Mouse (Mus musculus): ENCODE measurements at regions not wholly inside any gene's neighbourhood (a gene's known extent, or its start where the extent isn't known, plus 50 kb on each side); places are given as distances from the start of the nearest gene placed in this dataset.

DNA sequence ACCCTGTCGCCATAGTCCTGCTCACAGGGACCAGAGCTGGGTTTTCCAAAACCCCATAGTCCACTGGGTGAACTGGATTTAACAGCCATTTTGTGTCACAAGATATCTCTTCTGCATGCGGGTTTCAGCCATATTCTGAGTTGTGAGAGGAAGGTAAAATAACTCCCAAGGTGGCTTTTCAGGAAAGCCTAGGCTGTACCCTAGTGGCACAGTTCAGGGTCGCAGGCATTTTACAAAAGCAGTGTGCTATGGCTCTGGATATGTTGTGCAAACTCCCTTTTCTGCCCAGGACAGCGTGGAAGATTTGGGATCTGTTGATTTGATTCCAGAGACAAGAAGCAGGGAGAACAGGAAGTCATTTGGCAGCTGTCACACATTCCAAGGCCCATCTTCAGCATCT, 588.3 kb upstream of the Mgmt start:
- Histone ChIP-seq H3K4me2 (ENCODE audit: low read depth, low read length) (no peak overlapping the region), H3K4me1 (ENCODE audit: control insufficient read depth, low read depth, low read length) (no peaks in the 10 kb centered on the region), H3K27ac (ENCODE audit: low read length) (no peak overlapping the region), H3K27me3 (ENCODE audit: control insufficient read depth, insufficient read depth, low read depth, low read length) (no peaks in the 10 kb centered on the region), H3K9me3 (replicated peaks; ENCODE audit: control insufficient read depth, low read length) (no peaks in the 10 kb centered on the region), H3K36me3 (ENCODE audit: control insufficient read depth, insufficient read depth) (no peaks in the 10 kb centered on the region), H3K4me3 (ENCODE audit: low read depth, low read length) (no peak overlapping the region), H3K9ac (ENCODE audit: low read depth, low read length) (no peak overlapping the region)
- WGBS (ENCODE audit: insufficient replicate concordance): 52% methylated on average over 4 of the region's 4 CpGs
- ATAC-seq (ENCODE audit: low read depth): no peak

DNA sequence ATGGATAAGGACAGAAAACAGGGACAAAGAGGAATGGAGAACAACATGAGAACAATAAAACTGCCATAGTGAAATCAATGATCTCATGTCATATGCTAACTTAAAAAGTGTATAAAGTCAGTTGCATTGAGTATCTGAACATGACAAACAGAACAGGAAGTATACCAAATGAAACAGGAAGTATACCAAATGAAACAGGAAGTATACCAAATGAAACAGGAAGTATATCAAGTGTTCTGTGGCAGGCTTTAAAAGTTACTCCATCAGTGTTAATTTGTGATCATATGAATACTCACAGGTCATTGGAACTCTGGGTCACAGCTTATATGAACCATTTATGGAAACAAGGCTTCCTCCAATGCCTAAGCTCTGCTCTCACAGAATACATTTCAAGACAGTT, 585.6 kb upstream of the Mgmt start:
- H3K9me3 ChIP-seq (replicated peaks; ENCODE audit: control insufficient read depth, low read length): no peaks in the 10 kb centered on the region
- no peaks in the 10 kb centered on the region for H3K36me3 ChIP-seq (ENCODE audit: control insufficient read depth, insufficient read depth)
- no peak overlapping the region for H3K27ac ChIP-seq (ENCODE audit: low read length)
- no peak overlapping the region for H3K4me3 ChIP-seq (ENCODE audit: low read depth, low read length)
- H3K27me3 ChIP-seq (ENCODE audit: control insufficient read depth, insufficient read depth, low read depth, low read length): no peaks in the 10 kb centered on the region
- no peak overlapping the region for H3K9ac ChIP-seq (ENCODE audit: low read depth, low read length)
- no peak for ATAC-seq (ENCODE audit: low read depth)
- no peaks in the 10 kb centered on the region for H3K4me1 ChIP-seq (ENCODE audit: control insufficient read depth, low read depth, low read length)
- H3K4me2 ChIP-seq (ENCODE audit: low read depth, low read length): no peak overlapping the region

DNA sequence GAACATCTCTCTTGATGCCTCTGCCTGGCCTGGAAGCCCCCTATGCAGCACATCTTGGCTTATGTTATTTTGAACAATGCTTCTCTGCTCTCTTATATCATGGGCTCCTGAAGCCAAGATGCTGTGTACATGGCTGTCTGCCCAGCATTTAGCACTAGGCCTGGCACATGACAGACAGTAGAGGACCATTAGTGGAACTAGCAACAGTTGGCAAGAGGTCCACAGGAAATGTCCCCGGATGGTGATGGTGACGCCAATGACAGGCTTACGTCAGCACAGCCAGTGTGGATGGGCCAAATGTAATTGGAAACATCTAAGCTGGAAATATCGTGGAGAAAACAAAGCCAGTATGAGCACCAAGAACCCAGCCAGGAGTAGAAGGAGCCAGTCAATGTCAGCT, 567.1 kb upstream of the Mgmt start:
- Histone ChIP-seq H3K4me1 (ENCODE audit: control insufficient read depth, low read depth, low read length) (no peaks in the 10 kb centered on the region), H3K4me2 (ENCODE audit: low read depth, low read length) (no peak overlapping the region), H3K9me3 (replicated peaks; ENCODE audit: control insufficient read depth, low read length) (no peaks in the 10 kb centered on the region), H3K9ac (ENCODE audit: low read depth, low read length) (no peak overlapping the region), H3K4me3 (ENCODE audit: low read depth, low read length) (no peak overlapping the region), H3K27me3 (ENCODE audit: control insufficient read depth, insufficient read depth, low read depth, low read length) (no peaks in the 10 kb centered on the region), H3K36me3 (ENCODE audit: control insufficient read depth, insufficient read depth) (no peaks in the 10 kb centered on the region), H3K27ac (ENCODE audit: low read length) (no peak overlapping the region)
- ATAC-seq (ENCODE audit: low read depth): no peak
- 61% methylated on average over 4 of the region's 4 CpGs for WGBS (ENCODE audit: insufficient replicate concordance)

DNA sequence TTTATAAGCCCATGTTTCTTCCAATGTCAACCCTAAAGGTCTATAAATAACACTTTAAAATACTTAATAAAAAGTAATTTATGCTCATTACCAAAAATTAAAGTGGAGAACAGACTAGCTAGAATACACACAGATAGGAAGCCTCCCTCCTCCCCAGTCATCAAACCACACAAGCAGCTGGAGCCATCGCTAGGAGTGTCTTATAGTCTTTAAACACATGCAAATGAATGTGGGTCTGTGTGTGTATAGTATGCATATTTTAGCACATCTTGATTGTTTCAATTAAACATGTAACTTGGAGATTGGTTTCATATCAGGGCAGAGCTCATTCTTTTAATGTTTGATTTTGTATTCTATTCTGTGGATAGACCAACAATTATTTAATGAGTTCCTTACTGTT, 564.0 kb upstream of the Mgmt start:
- no peak for ATAC-seq (ENCODE audit: low read depth)
- no peak overlapping the region for H3K27ac ChIP-seq (ENCODE audit: low read length)
- H3K4me2 ChIP-seq (ENCODE audit: low read depth, low read length): no peak overlapping the region
- WGBS (ENCODE audit: insufficient replicate concordance): 54% methylated on average over 1 of the region's 1 CpGs
- no peaks in the 10 kb centered on the region for H3K36me3 ChIP-seq (ENCODE audit: control insufficient read depth, insufficient read depth)
- H3K9ac ChIP-seq (ENCODE audit: low read depth, low read length): no peak overlapping the region
- H3K27me3 ChIP-seq (ENCODE audit: control insufficient read depth, insufficient read depth, low read depth, low read length): no peaks in the 10 kb centered on the region
- H3K4me1 ChIP-seq (ENCODE audit: control insufficient read depth, low read depth, low read length): no peaks in the 10 kb centered on the region
- no peak overlapping the region for H3K4me3 ChIP-seq (ENCODE audit: low read depth, low read length)
- no peaks in the 10 kb centered on the region for H3K9me3 ChIP-seq (replicated peaks; ENCODE audit: control insufficient read depth, low read length)

DNA sequence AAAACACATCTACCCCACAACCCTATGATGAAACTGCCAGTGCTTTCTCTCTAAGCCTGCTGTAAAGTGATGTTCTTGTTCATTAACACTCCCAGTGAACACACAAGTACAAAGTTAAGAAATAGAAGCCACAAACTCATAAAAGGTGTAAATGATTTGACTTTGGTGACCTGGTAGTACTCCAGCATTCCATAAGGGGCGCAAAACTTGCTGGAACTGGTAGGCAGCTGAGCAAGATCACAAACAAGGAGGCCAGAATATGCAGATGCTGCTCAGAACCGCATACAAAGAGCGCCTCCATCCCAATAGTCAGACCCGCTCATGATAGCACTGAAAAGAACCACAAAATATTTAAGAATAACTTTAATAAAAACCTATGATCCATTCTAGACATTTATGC, 561.6 kb upstream of the Mgmt start:
- Histone ChIP-seq H3K4me3 (ENCODE audit: low read depth, low read length) (no peak overlapping the region), H3K27ac (ENCODE audit: low read length) (no peak overlapping the region), H3K36me3 (ENCODE audit: control insufficient read depth, insufficient read depth) (no peaks in the 10 kb centered on the region), H3K4me1 (ENCODE audit: control insufficient read depth, low read depth, low read length) (no peaks in the 10 kb centered on the region), H3K9ac (ENCODE audit: low read depth, low read length) (no peak overlapping the region), H3K9me3 (replicated peaks; ENCODE audit: control insufficient read depth, low read length) (no peaks in the 10 kb centered on the region), H3K4me2 (ENCODE audit: low read depth, low read length) (no peak overlapping the region), H3K27me3 (ENCODE audit: control insufficient read depth, insufficient read depth, low read depth, low read length) (no peaks in the 10 kb centered on the region)
- WGBS (ENCODE audit: insufficient replicate concordance): 29% methylated on average over 4 of the region's 4 CpGs
- ATAC-seq (ENCODE audit: low read depth): no peak

DNA sequence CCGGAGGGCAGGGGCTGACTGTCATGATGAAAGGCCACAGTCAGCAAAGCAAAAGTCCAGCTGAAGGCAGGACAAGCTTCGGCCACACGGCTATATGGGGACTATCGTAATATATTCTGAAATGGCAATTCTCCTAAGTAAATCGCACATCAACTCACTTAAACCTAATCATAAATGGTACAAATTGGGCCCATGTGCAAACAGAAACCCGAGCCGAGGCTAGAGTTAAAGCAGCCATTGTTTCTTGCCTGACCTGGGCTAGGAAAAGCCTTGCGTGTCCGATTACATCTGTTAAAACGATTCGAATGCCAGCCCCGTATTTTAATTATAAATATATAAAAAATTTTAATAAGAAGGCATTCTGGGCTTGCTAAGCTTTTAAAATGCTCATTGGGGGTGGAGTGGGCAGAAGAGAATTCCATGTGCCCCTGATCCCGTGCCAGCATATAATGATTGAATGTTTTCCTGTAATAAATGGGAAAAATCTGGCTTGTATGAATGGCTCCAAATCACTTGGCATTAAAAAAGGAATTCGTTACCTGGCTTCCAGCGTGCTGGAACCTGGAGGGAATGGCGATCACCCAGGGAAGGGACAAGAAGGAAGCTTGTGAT, 552.7 kb upstream of the Mgmt start:
- H3K4me2 ChIP-seq (ENCODE audit: low read depth, low read length): no peak overlapping the region
- no peaks in the 10 kb centered on the region for H3K4me1 ChIP-seq (ENCODE audit: control insufficient read depth, low read depth, low read length)
- no peak overlapping the region for H3K4me3 ChIP-seq (ENCODE audit: low read depth, low read length)
- no peak overlapping the region for H3K27ac ChIP-seq (ENCODE audit: low read length)
- H3K36me3 ChIP-seq (ENCODE audit: control insufficient read depth, insufficient read depth): no peaks in the 10 kb centered on the region
- WGBS (ENCODE audit: insufficient replicate concordance): 68% methylated on average over 16 of the region's 16 CpGs
- H3K27me3 ChIP-seq (ENCODE audit: control insufficient read depth, insufficient read depth, low read depth, low read length): no peaks in the 10 kb centered on the region
- no peak overlapping the region for H3K9ac ChIP-seq (ENCODE audit: low read depth, low read length)
- H3K9me3 ChIP-seq (replicated peaks; ENCODE audit: control insufficient read depth, low read length): no peaks in the 10 kb centered on the region
- ATAC-seq (ENCODE audit: low read depth): no peak

DNA sequence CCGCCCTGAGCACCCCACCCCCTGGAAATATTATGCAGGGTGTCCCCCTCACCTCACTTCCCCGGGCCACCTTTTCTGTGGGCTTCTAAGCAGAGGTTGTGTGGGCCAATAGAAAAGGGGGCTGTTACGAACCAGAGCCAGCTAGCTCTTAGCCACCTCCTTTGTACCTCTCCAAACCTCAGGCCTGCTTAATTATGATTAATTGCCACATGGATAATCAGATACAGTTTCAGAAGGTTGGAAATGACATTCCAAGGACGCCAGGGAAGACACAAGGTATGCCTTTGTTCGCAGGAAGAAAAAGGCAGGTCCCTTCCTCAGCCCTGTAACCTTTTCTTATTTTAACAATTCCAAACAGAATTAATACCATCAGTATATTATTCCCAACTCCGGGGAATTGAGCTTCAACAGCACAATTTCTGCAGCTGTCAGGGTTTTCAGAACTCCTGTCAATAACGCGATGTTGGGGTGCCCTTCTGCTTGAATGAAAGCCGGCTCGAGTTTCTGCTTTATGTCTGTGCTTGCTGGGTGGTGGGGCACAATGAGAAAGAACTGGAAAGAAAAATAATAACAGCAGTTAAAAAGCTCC, 552.1 kb upstream of the Mgmt start:
- no peaks in the 10 kb centered on the region for H3K27me3 ChIP-seq (ENCODE audit: control insufficient read depth, insufficient read depth, low read depth, low read length)
- WGBS (ENCODE audit: insufficient replicate concordance): 58% methylated on average over 10 of the region's 10 CpGs
- H3K27ac ChIP-seq (ENCODE audit: low read length): no peak overlapping the region
- H3K36me3 ChIP-seq (ENCODE audit: control insufficient read depth, insufficient read depth): no peaks in the 10 kb centered on the region
- H3K4me1 ChIP-seq (ENCODE audit: control insufficient read depth, low read depth, low read length): no peaks in the 10 kb centered on the region
- no peak overlapping the region for H3K9ac ChIP-seq (ENCODE audit: low read depth, low read length)
- no peak overlapping the region for H3K4me2 ChIP-seq (ENCODE audit: low read depth, low read length)
- no peak overlapping the region for H3K4me3 ChIP-seq (ENCODE audit: low read depth, low read length)
- no peak for ATAC-seq (ENCODE audit: low read depth)
- no peaks in the 10 kb centered on the region for H3K9me3 ChIP-seq (replicated peaks; ENCODE audit: control insufficient read depth, low read length)

DNA sequence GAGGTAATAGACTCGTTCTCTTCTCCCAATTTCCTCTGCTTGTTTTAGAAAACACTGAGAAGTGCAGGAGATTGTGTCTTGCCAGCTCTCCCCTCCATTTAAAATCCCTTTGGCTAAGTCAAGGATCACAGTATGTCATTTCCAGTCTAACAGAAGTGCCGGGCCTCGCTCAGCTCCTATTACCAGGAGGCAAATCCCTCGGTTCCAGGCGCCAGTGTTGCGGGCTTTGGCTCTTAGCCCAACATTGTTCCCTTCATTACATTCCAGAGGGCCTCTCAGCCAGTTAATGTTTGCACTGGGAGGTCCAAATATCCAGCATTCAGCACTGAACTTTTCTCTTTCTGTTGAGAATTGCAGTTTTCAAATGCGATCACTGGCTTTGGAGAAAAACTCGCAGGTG, 551.6 kb upstream of the Mgmt start:
- no peaks in the 10 kb centered on the region for H3K9me3 ChIP-seq (replicated peaks; ENCODE audit: control insufficient read depth, low read length)
- 36% methylated on average over 8 of the region's 8 CpGs for WGBS (ENCODE audit: insufficient replicate concordance)
- no peak for ATAC-seq (ENCODE audit: low read depth)
- no peaks in the 10 kb centered on the region for H3K27me3 ChIP-seq (ENCODE audit: control insufficient read depth, insufficient read depth, low read depth, low read length)
- H3K9ac ChIP-seq (ENCODE audit: low read depth, low read length): no peak overlapping the region
- H3K4me2 ChIP-seq (ENCODE audit: low read depth, low read length): no peak overlapping the region
- no peak overlapping the region for H3K27ac ChIP-seq (ENCODE audit: low read length)
- H3K4me3 ChIP-seq (ENCODE audit: low read depth, low read length): no peak overlapping the region
- no peaks in the 10 kb centered on the region for H3K36me3 ChIP-seq (ENCODE audit: control insufficient read depth, insufficient read depth)
- no peaks in the 10 kb centered on the region for H3K4me1 ChIP-seq (ENCODE audit: control insufficient read depth, low read depth, low read length)

DNA sequence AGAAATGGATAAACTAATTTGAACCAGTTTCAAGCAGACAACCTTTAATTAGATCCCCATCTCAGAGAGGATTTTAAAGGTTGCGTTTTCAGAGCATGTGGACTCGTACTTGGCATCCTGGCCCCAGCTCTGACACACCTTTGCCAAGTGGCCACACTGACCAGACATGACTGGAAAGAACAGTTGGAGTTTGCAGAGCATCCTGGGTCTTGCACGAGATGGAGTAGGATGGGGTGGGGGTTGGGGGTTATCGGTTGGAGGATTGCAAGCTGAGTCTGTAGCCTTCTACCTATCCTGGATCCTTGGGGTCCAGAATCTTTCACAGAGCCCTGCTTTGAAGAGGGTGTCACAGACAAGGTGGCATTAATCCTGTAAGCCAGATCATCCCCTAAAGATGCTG, 550.9 kb upstream of the Mgmt start:
- no peaks in the 10 kb centered on the region for H3K4me1 ChIP-seq (ENCODE audit: control insufficient read depth, low read depth, low read length)
- H3K9ac ChIP-seq (ENCODE audit: low read depth, low read length): no peak overlapping the region
- H3K27ac ChIP-seq (ENCODE audit: low read length): no peak overlapping the region
- WGBS (ENCODE audit: insufficient replicate concordance): 62% methylated on average over 4 of the region's 4 CpGs
- no peak overlapping the region for H3K4me3 ChIP-seq (ENCODE audit: low read depth, low read length)
- no peaks in the 10 kb centered on the region for H3K36me3 ChIP-seq (ENCODE audit: control insufficient read depth, insufficient read depth)
- ATAC-seq (ENCODE audit: low read depth): no peak
- no peaks in the 10 kb centered on the region for H3K9me3 ChIP-seq (replicated peaks; ENCODE audit: control insufficient read depth, low read length)
- H3K27me3 ChIP-seq (ENCODE audit: control insufficient read depth, insufficient read depth, low read depth, low read length): no peaks in the 10 kb centered on the region
- H3K4me2 ChIP-seq (ENCODE audit: low read depth, low read length): no peak overlapping the region

Data from liver, embryonic 16.5 days (tissue).